Mouse (Mus musculus): Measurements from ENCODE around the gene Wnt7b. TPM values are rescaled to one million over a fixed set of nuclear protein-coding genes. Genes with fewer than 3 reads are reported as not detected.

The Wnt7b gene
- polyA plus RNA-seq, 1 experiment, result 2.5 TPM

DNA sequence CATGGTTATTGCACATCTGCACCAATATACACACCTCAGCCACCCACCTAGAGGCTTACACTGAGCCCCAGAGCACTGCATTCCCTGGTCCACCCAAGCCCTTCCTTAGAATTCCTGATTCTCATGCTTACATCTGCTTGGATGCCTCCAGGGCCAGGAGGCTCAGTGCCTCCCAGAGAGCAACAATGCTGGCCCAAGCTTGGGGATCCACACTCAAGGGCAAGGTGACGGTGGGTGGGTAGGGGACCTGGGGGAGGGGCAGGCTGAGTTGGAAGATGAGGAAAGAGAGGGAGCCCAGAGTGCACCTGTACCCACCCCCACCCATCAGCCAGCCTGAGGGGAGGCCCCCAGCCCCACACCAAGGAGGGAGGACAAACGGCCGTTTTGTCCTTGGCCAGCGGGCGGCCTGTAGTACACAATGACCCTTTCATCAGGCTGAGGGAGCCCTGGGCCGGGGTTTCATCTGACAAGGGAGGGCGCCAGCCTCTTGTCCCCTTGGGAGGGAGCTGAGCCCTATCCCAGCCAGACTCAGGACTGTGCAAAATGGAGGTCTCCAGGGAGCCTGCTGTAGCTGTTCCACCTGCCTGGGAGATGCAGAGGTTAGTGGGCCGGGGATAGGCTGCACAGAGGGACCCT is 9.5 kb downstream of the Wnt7b start:
- no peak for TF ChIP-seq CEBPB (IDR thresholded peaks at IDR 0.05; ENCODE audit: low read depth)
- TF ChIP-seq MAX (IDR thresholded peaks at IDR 0.05), result no peak
- TF ChIP-seq USF1 (IDR thresholded peaks at IDR 0.05; ENCODE audit: low read depth), result no peak
- no peak for TF ChIP-seq MYOG (IDR thresholded peaks at IDR 0.05; ENCODE audit: control insufficient read depth, extremely low read depth, insufficient read length)
- no peak for TF ChIP-seq MYOD1 (IDR thresholded peaks at IDR 0.05; ENCODE audit: control insufficient read depth, insufficient read length, low read depth)
- no peak for TF ChIP-seq CTCF (IDR thresholded peaks at IDR 0.05; ENCODE audit: control insufficient read depth, insufficient read depth, insufficient read length)
- TF ChIP-seq FOSL1 (IDR thresholded peaks at IDR 0.05; ENCODE audit: insufficient read depth, low read length, poor library complexity, severe bottlenecking), result no peak
- peaks cover 12% of the 10 kb centered on the region for H3K79me2 ChIP-seq (ENCODE audit: control insufficient read depth, insufficient read depth)
- no peaks in the 10 kb centered on the region for H3K79me3 ChIP-seq (ENCODE audit: low read depth)
- H3K36me3 ChIP-seq (ENCODE audit: control insufficient read depth, insufficient read depth), result no peaks in the 10 kb centered on the region
- no peak overlapping the region for H3ac ChIP-seq (ENCODE audit: control insufficient read depth, insufficient read length, low read depth)
- peaks cover 10% of the 10 kb centered on the region for H3K27me3 ChIP-seq (ENCODE audit: control insufficient read depth, insufficient read depth, insufficient read length)
- H3K4me3 ChIP-seq (ENCODE audit: insufficient read depth, poor library complexity, severe bottlenecking), result no peak overlapping the region

DNA sequence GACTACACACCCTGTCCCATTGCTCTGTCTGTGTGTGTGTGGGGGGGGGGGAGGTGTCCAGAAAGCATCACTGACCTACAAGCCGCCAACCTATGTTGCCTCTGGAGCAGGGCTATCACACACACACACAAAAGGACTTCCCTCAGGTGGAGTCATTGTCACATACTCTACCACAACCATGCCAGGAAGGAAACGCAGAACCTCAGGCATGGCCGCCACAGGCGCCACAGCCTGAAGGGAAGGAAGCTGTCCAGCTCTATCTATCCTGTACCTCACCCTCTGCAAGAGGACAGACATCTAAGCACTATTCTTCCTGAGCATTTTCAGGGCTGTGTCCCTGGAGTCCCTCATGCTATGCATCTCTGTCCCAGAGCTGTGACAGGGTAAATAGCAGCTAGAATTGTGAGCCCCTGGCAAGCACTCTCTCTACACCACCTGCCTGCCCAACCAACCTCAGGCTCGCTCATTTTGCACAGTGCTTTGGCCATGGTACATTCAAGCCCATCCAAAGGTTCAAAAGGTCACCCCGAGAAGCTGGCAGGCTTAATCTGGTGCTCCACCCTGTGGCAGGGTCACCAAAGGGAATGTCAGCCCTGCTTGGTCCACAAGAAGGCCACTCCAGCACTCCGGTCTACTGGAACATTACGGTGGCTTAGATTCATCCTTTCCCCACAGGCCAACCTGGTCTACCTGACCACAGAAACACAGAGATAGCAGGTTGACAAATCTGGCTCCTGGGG is 12.1 kb downstream of the Wnt7b start:
- Histone ChIP-seq H3K79me2 (ENCODE audit: control insufficient read depth, insufficient read depth) (peaks cover 12% of the 10 kb centered on the region), H3K79me3 (ENCODE audit: low read depth) (no peaks in the 10 kb centered on the region), H3K36me3 (ENCODE audit: control insufficient read depth, insufficient read depth) (no peaks in the 10 kb centered on the region), H3ac (ENCODE audit: control insufficient read depth, insufficient read length, low read depth) (no peak overlapping the region), H3K4me3 (ENCODE audit: insufficient read depth, poor library complexity, severe bottlenecking) (no peak overlapping the region), H3K27me3 (ENCODE audit: control insufficient read depth, insufficient read depth, insufficient read length) (no peaks in the 10 kb centered on the region)
- no peak for TF ChIP-seq CEBPB (IDR thresholded peaks at IDR 0.05; ENCODE audit: low read depth)
- TF ChIP-seq USF1 (IDR thresholded peaks at IDR 0.05; ENCODE audit: low read depth), result no peak
- TF ChIP-seq FOSL1 (IDR thresholded peaks at IDR 0.05; ENCODE audit: insufficient read depth, low read length, poor library complexity, severe bottlenecking), result no peak
- TF ChIP-seq CTCF (IDR thresholded peaks at IDR 0.05; ENCODE audit: control insufficient read depth, insufficient read depth, insufficient read length), result no peak
- TF ChIP-seq MYOD1 (IDR thresholded peaks at IDR 0.05; ENCODE audit: control insufficient read depth, insufficient read length, low read depth), result no peak
- TF ChIP-seq MAX (IDR thresholded peaks at IDR 0.05), result no peak
- no peak for TF ChIP-seq MYOG (IDR thresholded peaks at IDR 0.05; ENCODE audit: control insufficient read depth, extremely low read depth, insufficient read length)

DNA sequence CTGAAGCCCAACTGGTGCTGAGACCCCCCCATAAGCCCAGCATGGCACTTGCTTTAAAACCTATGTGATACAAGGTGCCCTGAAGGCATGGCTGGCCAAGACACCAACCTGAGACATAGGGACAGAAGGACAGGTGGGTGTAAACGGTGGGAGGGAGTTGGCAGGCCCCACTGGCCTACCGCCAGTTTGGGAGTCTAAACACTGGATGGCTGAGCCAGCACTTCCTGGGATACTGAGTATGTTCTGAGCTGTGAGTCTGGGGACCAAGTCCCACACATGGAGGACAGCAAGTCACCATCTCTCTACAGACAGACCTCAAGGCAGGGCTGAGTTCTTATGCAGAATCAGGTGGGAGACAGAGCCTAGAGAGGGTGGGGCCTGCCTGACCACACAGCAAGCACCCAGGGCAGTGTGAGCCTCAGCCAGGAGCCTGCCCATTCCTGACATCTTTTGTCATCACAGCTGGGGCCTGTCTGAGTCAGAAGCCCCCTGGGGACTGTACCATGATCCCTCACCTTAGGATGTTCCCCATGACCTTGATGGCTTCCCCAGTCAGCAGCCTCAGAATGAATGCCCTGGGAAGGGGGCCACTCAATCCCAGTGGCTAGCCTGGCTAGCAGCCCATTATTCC is 13.0 kb downstream of the Wnt7b start:
- H3K36me3 ChIP-seq (ENCODE audit: control insufficient read depth, insufficient read depth), result no peaks in the 10 kb centered on the region
- H3ac ChIP-seq (ENCODE audit: control insufficient read depth, insufficient read length, low read depth), result peak overlapping the region; percentile 27

DNA sequence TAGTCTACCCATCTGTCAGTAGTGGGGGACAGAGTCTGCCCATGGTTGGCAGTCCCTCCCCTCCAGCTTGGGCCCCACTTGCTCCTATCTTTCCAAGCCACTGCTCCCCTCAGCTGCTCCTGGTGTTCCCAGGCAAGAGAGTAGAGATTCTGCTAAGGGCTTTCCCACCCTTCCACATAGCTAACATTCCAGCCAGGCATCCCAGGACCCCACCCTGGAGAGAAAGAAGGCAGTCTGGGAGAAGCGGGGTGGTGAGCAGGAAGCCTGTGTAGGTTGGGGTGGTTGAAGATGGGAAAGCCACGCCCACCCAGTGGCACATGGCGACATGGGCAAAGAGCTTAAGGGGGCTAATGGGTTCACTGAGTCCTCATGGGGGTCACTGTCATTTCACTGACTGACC is 13.9 kb downstream of the Wnt7b start:
- Histone ChIP-seq H3ac (ENCODE audit: control insufficient read depth, insufficient read length, low read depth) (no peak overlapping the region), H3K27me3 (ENCODE audit: control insufficient read depth, insufficient read depth, insufficient read length) (no peaks in the 10 kb centered on the region), H3K36me3 (ENCODE audit: control insufficient read depth, insufficient read depth) (no peaks in the 10 kb centered on the region), H3K4me3 (ENCODE audit: insufficient read depth, poor library complexity, severe bottlenecking) (no peak overlapping the region), H3K79me3 (ENCODE audit: low read depth) (no peaks in the 10 kb centered on the region), H3K79me2 (ENCODE audit: control insufficient read depth, insufficient read depth) (peaks cover 12% of the 10 kb centered on the region)
- TF ChIP-seq MYOD1 (IDR thresholded peaks at IDR 0.05; ENCODE audit: control insufficient read depth, insufficient read length, low read depth) (no peak), USF1 (IDR thresholded peaks at IDR 0.05; ENCODE audit: low read depth) (no peak), CEBPB (IDR thresholded peaks at IDR 0.05; ENCODE audit: low read depth) (no peak), MAX (IDR thresholded peaks at IDR 0.05) (no peak), FOSL1 (IDR thresholded peaks at IDR 0.05; ENCODE audit: insufficient read depth, low read length, poor library complexity, severe bottlenecking) (no peak), MYOG (IDR thresholded peaks at IDR 0.05; ENCODE audit: control insufficient read depth, extremely low read depth, insufficient read length) (no peak), CTCF (IDR thresholded peaks at IDR 0.05; ENCODE audit: control insufficient read depth, insufficient read depth, insufficient read length) (no peak)

More for the DNA sequence above, 13.0 kb downstream of the Wnt7b start:
- no peaks in the 10 kb centered on the region for H3K79me3 ChIP-seq (ENCODE audit: low read depth)
- no peak for TF ChIP-seq USF1 (IDR thresholded peaks at IDR 0.05; ENCODE audit: low read depth)
- no peak for TF ChIP-seq MAX (IDR thresholded peaks at IDR 0.05)
- TF ChIP-seq CTCF (IDR thresholded peaks at IDR 0.05; ENCODE audit: control insufficient read depth, insufficient read depth, insufficient read length), result no peak
- no peak for TF ChIP-seq MYOG (IDR thresholded peaks at IDR 0.05; ENCODE audit: control insufficient read depth, extremely low read depth, insufficient read length)
- no peak for TF ChIP-seq FOSL1 (IDR thresholded peaks at IDR 0.05; ENCODE audit: insufficient read depth, low read length, poor library complexity, severe bottlenecking)
- peak; percentile 53 for TF ChIP-seq MYOD1 (IDR thresholded peaks at IDR 0.05; ENCODE audit: control insufficient read depth, insufficient read length, low read depth)
- TF ChIP-seq CEBPB (IDR thresholded peaks at IDR 0.05; ENCODE audit: low read depth), result no peak
- no peaks in the 10 kb centered on the region for H3K27me3 ChIP-seq (ENCODE audit: control insufficient read depth, insufficient read depth, insufficient read length)
- H3K4me3 ChIP-seq (ENCODE audit: insufficient read depth, poor library complexity, severe bottlenecking), result no peak overlapping the region
- peaks cover 12% of the 10 kb centered on the region for H3K79me2 ChIP-seq (ENCODE audit: control insufficient read depth, insufficient read depth)

DNA sequence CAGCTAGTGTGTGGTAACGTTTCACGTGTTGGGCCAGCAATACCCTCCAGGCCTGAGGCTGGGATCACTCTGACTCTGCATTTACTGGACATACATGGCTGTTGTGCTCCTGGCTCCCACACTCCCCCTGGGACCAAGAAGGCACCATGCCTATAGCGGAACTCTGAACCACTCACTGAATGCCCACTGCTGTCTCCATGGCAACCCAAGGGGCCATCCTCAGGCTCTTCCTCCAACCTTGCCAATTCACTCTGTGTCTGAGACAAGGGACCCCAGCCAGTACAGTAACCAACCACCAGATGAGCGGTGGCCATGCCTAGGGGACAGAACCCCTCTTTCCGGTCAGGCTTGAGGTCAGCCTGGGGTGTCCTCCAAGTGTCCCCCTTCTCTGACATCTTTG is 17.3 kb downstream of the Wnt7b start:
- no peak overlapping the region for H3ac ChIP-seq (ENCODE audit: control insufficient read depth, insufficient read length, low read depth)
- TF ChIP-seq MYOG (IDR thresholded peaks at IDR 0.05; ENCODE audit: control insufficient read depth, extremely low read depth, insufficient read length) (no peak), USF1 (IDR thresholded peaks at IDR 0.05; ENCODE audit: low read depth) (no peak), FOSL1 (IDR thresholded peaks at IDR 0.05; ENCODE audit: insufficient read depth, low read length, poor library complexity, severe bottlenecking) (no peak), CEBPB (IDR thresholded peaks at IDR 0.05; ENCODE audit: low read depth) (no peak), MAX (IDR thresholded peaks at IDR 0.05) (no peak), CTCF (IDR thresholded peaks at IDR 0.05; ENCODE audit: control insufficient read depth, insufficient read depth, insufficient read length) (no peak), MYOD1 (IDR thresholded peaks at IDR 0.05; ENCODE audit: control insufficient read depth, insufficient read length, low read depth) (no peak)
- no peaks in the 10 kb centered on the region for H3K36me3 ChIP-seq (ENCODE audit: control insufficient read depth, insufficient read depth)
- H3K79me2 ChIP-seq (ENCODE audit: control insufficient read depth, insufficient read depth), result no peaks in the 10 kb centered on the region
- no peaks in the 10 kb centered on the region for H3K79me3 ChIP-seq (ENCODE audit: low read depth)
- no peaks in the 10 kb centered on the region for H3K27me3 ChIP-seq (ENCODE audit: control insufficient read depth, insufficient read depth, insufficient read length)
- no peak overlapping the region for H3K4me3 ChIP-seq (ENCODE audit: insufficient read depth, poor library complexity, severe bottlenecking)

Measured in C2C12 (cell line).